Mouse (Mus musculus): Measurements from ENCODE around the gene Pdlim4. TPM values are rescaled to one million over a fixed set of nuclear protein-coding genes. Genes with fewer than 3 reads are reported as not detected.
A peak's percentile ranks its signal among the peaks of the same experiment; 100 is the strongest.

Gene Pdlim4
- polyA plus RNA-seq, 1 experiment = 20.0 TPM

GRCm38 (mm10) chr11:54111291-54111690, 42.5 kb upstream of the Pdlim4 start:
- TF ChIP-seq CTCF (IDR thresholded peaks at IDR 0.05; ENCODE audit: borderline replicate concordance, insufficient read depth, low read length) = no peak
- TF ChIP-seq POLR2A (IDR thresholded peaks at IDR 0.05; ENCODE audit: low read depth, low read length) = no peak
- no peak overlapping the region for H3K27ac ChIP-seq (ENCODE audit: insufficient read depth, low read length)
- no peak overlapping the region for H3K4me3 ChIP-seq (ENCODE audit: insufficient read depth, low read length)
- H3K4me1 ChIP-seq (ENCODE audit: control insufficient read depth, insufficient read depth, low read length) = peaks cover 14% of the 10 kb centered on the region

DNA sequence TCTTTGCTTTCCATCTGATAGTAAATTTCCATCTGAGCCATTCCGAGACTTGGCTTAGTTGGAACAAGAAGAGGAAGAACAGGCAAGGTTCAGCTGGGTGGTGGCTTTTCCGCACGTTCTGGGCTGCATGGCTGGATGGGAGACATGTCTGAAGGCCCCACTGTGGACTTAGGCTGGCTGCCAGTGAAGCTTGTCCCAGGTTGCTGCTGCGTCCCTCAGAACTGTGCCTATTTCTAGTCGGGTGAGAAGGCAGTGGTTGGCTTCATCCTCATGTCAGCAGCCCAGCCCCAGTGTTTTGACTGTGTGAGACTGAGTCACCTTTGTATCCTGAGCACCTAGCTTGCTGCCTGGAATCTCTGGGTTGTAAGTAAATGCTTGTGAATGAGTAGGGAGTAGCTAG, 40.1 kb upstream of the Pdlim4 start:
- Histone ChIP-seq H3K4me3 (ENCODE audit: insufficient read depth, low read length) (no peak overlapping the region), H3K4me1 (ENCODE audit: control insufficient read depth, insufficient read depth, low read length) (peaks cover 12% of the 10 kb centered on the region), H3K27ac (ENCODE audit: insufficient read depth, low read length) (no peak overlapping the region)
- TF ChIP-seq POLR2A (IDR thresholded peaks at IDR 0.05; ENCODE audit: low read depth, low read length) (no peak), CTCF (IDR thresholded peaks at IDR 0.05; ENCODE audit: borderline replicate concordance, insufficient read depth, low read length) (no peak)

DNA sequence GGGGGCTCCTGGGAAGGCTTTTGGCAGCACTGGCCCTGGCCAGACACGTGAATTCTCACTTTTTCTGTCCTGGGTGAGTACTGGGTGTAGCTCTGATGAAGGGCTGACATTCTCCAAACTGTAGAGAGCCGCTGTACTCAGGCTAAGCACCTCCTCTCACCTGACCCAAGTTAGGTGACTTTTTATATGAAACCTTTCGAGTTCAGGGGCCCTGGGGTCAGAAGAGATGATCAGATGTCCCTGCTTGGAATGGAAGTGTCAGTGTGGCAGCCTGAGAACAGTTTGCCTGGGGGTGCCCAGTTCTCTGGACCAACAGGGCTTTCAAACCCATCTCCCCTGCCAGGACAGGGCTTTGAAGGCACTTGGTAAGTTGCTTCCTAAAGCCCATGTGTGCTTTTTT, 39.3 kb upstream of the Pdlim4 start:
- no peak for TF ChIP-seq POLR2A (IDR thresholded peaks at IDR 0.05; ENCODE audit: low read depth, low read length)
- no peak for TF ChIP-seq CTCF (IDR thresholded peaks at IDR 0.05; ENCODE audit: borderline replicate concordance, insufficient read depth, low read length)
- Histone ChIP-seq H3K4me3 (ENCODE audit: insufficient read depth, low read length) (no peak overlapping the region), H3K4me1 (ENCODE audit: control insufficient read depth, insufficient read depth, low read length) (peaks cover 6% of the 10 kb centered on the region; the same call in 1 of the 2 replicates), H3K27ac (ENCODE audit: insufficient read depth, low read length) (no peak overlapping the region)

GRCm38 (mm10) chr11:54107239-54107638, 38.4 kb upstream of the Pdlim4 start:
- H3K27ac ChIP-seq (ENCODE audit: insufficient read depth, low read length) = no peak overlapping the region

DNA sequence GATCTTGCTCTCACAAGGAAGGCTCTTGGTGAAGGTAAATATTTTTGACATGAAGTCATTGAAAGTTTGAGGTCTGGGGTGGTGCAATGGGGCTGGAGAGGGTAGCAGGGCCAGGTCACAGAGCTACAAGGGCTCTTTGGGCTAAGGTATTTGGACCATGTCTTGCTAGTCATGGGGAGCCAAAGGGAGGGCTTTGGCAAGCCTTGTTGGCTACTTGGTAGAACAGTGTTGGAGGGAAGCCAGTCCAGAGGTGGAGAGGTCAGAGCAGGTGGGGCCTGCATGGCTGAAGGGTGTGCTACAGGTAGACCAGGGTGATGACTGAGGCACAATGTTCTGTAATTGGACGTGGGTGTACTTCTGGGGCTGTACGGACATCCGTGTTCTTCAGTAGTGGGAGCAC, 37.9 kb upstream of the Pdlim4 start:
- no peak overlapping the region for H3K4me3 ChIP-seq (ENCODE audit: insufficient read depth, low read length)
- no peak overlapping the region for H3K27ac ChIP-seq (ENCODE audit: insufficient read depth, low read length)
- TF ChIP-seq POLR2A (IDR thresholded peaks at IDR 0.05; ENCODE audit: low read depth, low read length) (no peak), CTCF (IDR thresholded peaks at IDR 0.05; ENCODE audit: borderline replicate concordance, insufficient read depth, low read length) (no peak)
- 0 out of 2 replicates have a peak, but pooled peaks cover 5% of the 10 kb centered on the region for H3K4me1 ChIP-seq (ENCODE audit: control insufficient read depth, insufficient read depth, low read length)

More at GRCm38 (mm10) chr11:54107239-54107638, 38.4 kb upstream of the Pdlim4 start:
- Histone ChIP-seq H3K4me3 (ENCODE audit: insufficient read depth, low read length) (no peak overlapping the region), H3K4me1 (ENCODE audit: control insufficient read depth, insufficient read depth, low read length) (0 out of 2 replicates have a peak, but pooled peaks cover 4% of the 10 kb centered on the region)
- TF ChIP-seq POLR2A (IDR thresholded peaks at IDR 0.05; ENCODE audit: low read depth, low read length) (no peak), CTCF (IDR thresholded peaks at IDR 0.05; ENCODE audit: borderline replicate concordance, insufficient read depth, low read length) (no peak)

- no peak overlapping the region for H3K4me3 ChIP-seq (ENCODE audit: insufficient read depth, low read length)
- TF ChIP-seq POLR2A (IDR thresholded peaks at IDR 0.05; ENCODE audit: low read depth, low read length) = no peak
- TF ChIP-seq CTCF (IDR thresholded peaks at IDR 0.05; ENCODE audit: borderline replicate concordance, insufficient read depth, low read length) = no peak
- 0 out of 2 replicates have a peak, but pooled peaks cover 5% of the 10 kb centered on the region for H3K4me1 ChIP-seq (ENCODE audit: control insufficient read depth, insufficient read depth, low read length)
- no peak overlapping the region for H3K27ac ChIP-seq (ENCODE audit: insufficient read depth, low read length)
Observed at GRCm38 (mm10) chr11:54105011-54105410, 36.2 kb upstream of the Pdlim4 start.

- Histone ChIP-seq H3K4me3 (ENCODE audit: insufficient read depth, low read length) (no peak overlapping the region), H3K27ac (ENCODE audit: insufficient read depth, low read length) (no peak overlapping the region), H3K4me1 (ENCODE audit: control insufficient read depth, insufficient read depth, low read length) (0 out of 2 replicates have a peak, but pooled peaks cover 2% of the 10 kb centered on the region)
- TF ChIP-seq POLR2A (IDR thresholded peaks at IDR 0.05; ENCODE audit: low read depth, low read length) = no peak
- no peak for TF ChIP-seq CTCF (IDR thresholded peaks at IDR 0.05; ENCODE audit: borderline replicate concordance, insufficient read depth, low read length)
Observed at GRCm38 (mm10) chr11:54102706-54103449, 34.1 kb upstream of the Pdlim4 start.

GRCm38 (mm10) chr11:54101701-54102100, 32.9 kb upstream of the Pdlim4 start:
- TF ChIP-seq CTCF (IDR thresholded peaks at IDR 0.05; ENCODE audit: borderline replicate concordance, insufficient read depth, low read length) (no peak), POLR2A (IDR thresholded peaks at IDR 0.05; ENCODE audit: low read depth, low read length) (no peak)
- Histone ChIP-seq H3K27ac (ENCODE audit: insufficient read depth, low read length) (no peak overlapping the region), H3K4me1 (ENCODE audit: control insufficient read depth, insufficient read depth, low read length) (0 out of 2 replicates have a peak, but pooled peaks cover 2% of the 10 kb centered on the region), H3K4me3 (ENCODE audit: insufficient read depth, low read length) (peak overlapping the region; percentile 60)

GRCm38 (mm10) chr11:54100692-54101591, 32.1 kb upstream of the Pdlim4 start:
- TF ChIP-seq POLR2A (IDR thresholded peaks at IDR 0.05; ENCODE audit: low read depth, low read length) (peak; percentile 55), CTCF (IDR thresholded peaks at IDR 0.05; ENCODE audit: borderline replicate concordance, insufficient read depth, low read length) (no peak)
- Histone ChIP-seq H3K4me3 (ENCODE audit: insufficient read depth, low read length) (peak overlapping the region; percentile 60), H3K27ac (ENCODE audit: insufficient read depth, low read length) (no peak overlapping the region), H3K4me1 (ENCODE audit: control insufficient read depth, insufficient read depth, low read length) (0 out of 2 replicates have a peak, but pooled peaks cover 2% of the 10 kb centered on the region)
